Mouse (Mus musculus): ENCODE data around the gene Cyp4f37.

The Cyp4f37 gene

GRCm38 (mm10) chr17:32680404-32680803, 59.3 kb downstream of the Cyp4f37 start:
- peak; percentile 33 for DNase-seq (ENCODE audit: extremely low spot score, low read depth, low spot score)

GRCm38 (mm10) chr17:32685048-32685750, 64.1 kb downstream of the Cyp4f37 start, which contains the start of gene Cyp4f15:
Cyp4f15 (plus strand) TSS chr17:32685627.
- no peak for DNase-seq (ENCODE audit: extremely low spot score, low read depth, low spot score)

Measured in hindlimb bud, embryonic 11.5 days (tissue).